8 mouse cellular contexts compared by ENCODE assay signal in genomic region chr7:82174571-82175326, GRCm38 (mm10). TPM values are rescaled to one million over a fixed set of nuclear protein-coding genes. Genes with fewer than 3 reads are reported as not detected.
DNase-seq lines count a peak whose midpoint lies in the region; ATAC-seq lines count a peak whose summit lies in the region.

No protein-coding gene starts in this region.

- peak overlapping the region; percentile 79 for H3K27ac ChIP-seq in hindbrain, embryonic 13.5 days
- no peak overlapping the region for H3K27ac ChIP-seq in lung, embryonic 15.5 days

- H3K9me3 ChIP-seq in hindbrain, embryonic 13.5 days: peaks cover 5% of the 10 kb centered on the region; the same call in 1 of the 2 replicates
- H3K9me3 ChIP-seq in lung, embryonic 15.5 days: no peaks in the 10 kb centered on the region

- H3K27me3 ChIP-seq in hindbrain, embryonic 13.5 days: 0 out of 2 replicates have a peak, but pooled peaks cover 6% of the 10 kb centered on the region
- H3K27me3 ChIP-seq in lung, embryonic 15.5 days: peaks cover 24% of the 10 kb centered on the region; the same call in 1 of the 2 replicates

- DNase-seq in WW6 (ENCODE audit: low read depth, low spot score): peak; percentile 58
- peak; percentile 89 to 90 for DNase-seq in cerebellum, postnatal 14 days
- DNase-seq in frontal cortex, postnatal 25 days (ENCODE audit: low spot score in 2 of 2): peak; percentile 71 to 81
- DNase-seq in layer of hippocampus, adult 9-11 months: peak; percentile 93
- DNase-seq in ovary, postnatal 14 days (ENCODE audit: low spot score): peak; percentile 58
- peak; percentile 85 for DNase-seq in thymus, postnatal 4 days

- no peaks in the 10 kb centered on the region for H3K36me3 ChIP-seq in hindbrain, embryonic 13.5 days
- H3K36me3 ChIP-seq in lung, embryonic 15.5 days: no peaks in the 10 kb centered on the region

- H3K4me1 ChIP-seq in hindbrain, embryonic 13.5 days (replicated peaks): peaks cover 26% of the 10 kb centered on the region
- H3K4me1 ChIP-seq in lung, embryonic 15.5 days: no peaks in the 10 kb centered on the region; the same call in 1 of the 2 replicates

- peak overlapping the region; percentile 88 for H3K9ac ChIP-seq in hindbrain, embryonic 13.5 days
- peak overlapping the region; percentile 35; the same call in 1 of the 2 replicates for H3K9ac ChIP-seq in lung, embryonic 15.5 days

- peak overlapping the region; percentile 80 for H3K4me3 ChIP-seq in hindbrain, embryonic 13.5 days
- peak overlapping the region; percentile 62 for H3K4me3 ChIP-seq in lung, embryonic 15.5 days

- under 1% methylated on average over 71 of the region's 72 CpGs for WGBS in hindbrain, embryonic 13.5 days
- WGBS in lung, embryonic 15.5 days: under 1% methylated on average over 58 of the region's 72 CpGs

- peak; percentile 98 for ATAC-seq in hindbrain, embryonic 13.5 days (ENCODE audit: low FRiP score)
- ATAC-seq in lung, embryonic 15.5 days (ENCODE audit: borderline replicate concordance, extremely low read depth, low FRiP score, low TSS enrichment): peak; percentile 95

- peak overlapping the region; percentile 75 for H3K4me2 ChIP-seq in hindbrain, embryonic 13.5 days
- H3K4me2 ChIP-seq in lung, embryonic 15.5 days: peak overlapping the region; percentile 100

RNA-seq across cellular contexts. Expression of gene Sh3gl3, which starts 1.1 kb away (rescaled TPM):
- polyA plus RNA-seq in hindbrain, embryonic 13.5 days (2015; fragmentation: Nextera tagmentation; extraction: Ambion mirVana): 53.4 and 56.7 TPM in 2 replicates
- polyA plus RNA-seq in lung, embryonic 15.5 days (2015; fragmentation: Nextera tagmentation; extraction: Ambion mirVana): 2.2 and 2.9 TPM in 2 replicates

Comparison
In these comparisons a context has a peak if more than half of its experiments do, and no peak if none do; other contexts are left out.
1. RNA of gene Sh3gl3, which starts 1.1 kb away (polyA plus RNA-seq): 53.4 to 56.7 TPM in hindbrain, embryonic 13.5 days; 2.2 to 2.9 TPM in lung, embryonic 15.5 days; every median in the first group is over 10 times any median in the second.
2. Peak in every context shown above with its lines, with median percentiles within 50 percentile points of each other: DNase-seq.